Comparison of ENCODE assay signal across 9 mouse cellular contexts in the genomic region with DNA sequence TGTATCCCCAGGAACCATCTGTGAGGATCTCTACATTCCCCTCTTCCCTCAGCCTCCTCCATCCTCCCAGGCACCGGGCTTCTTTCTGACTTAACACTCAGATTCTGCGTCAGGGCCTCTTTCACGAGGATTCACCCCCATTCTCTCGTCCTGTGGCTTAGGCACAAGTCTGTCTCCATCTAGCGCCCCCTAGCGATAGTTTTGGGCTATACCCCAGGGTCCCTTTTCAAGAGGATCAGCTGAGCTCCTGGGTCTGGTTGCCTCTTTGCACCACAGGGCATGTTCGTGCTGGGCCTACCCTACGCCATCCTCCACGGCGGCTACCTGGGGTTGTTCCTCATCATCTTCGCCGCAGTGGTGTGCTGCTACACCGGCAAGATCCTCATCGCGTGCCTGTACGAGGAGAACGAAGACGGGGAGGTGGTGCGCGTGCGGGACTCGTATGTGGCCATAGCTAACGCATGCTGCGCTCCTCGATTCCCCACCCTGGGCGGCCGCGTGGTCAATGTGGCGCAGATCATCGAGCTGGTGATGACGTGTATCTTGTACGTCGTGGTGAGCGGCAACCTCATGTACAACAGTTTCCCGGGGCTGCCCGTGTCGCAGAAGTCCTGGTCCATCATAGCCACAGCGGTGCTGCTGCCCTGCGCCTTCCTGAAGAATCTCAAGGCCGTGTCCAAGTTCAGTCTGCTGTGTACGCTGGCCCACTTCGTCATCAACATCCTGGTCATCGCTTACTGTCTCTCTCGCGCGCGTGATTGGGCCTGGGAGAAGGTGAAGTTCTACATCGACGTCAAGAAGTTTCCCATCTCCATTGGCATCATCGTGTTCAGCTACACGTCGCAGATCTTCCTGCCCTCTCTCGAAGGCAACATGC. TPM values are rescaled to one million over a fixed set of nuclear protein-coding genes. Genes with fewer than 3 reads are reported as not detected.
DNase-seq lines count a peak whose midpoint lies in the region; ATAC-seq and TF ChIP-seq lines count a peak whose summit lies in the region.
"Had no signal": no experiment of that assay in that cellular context is flagged by ENCODE, and none has a peak within 500 bp of the region (broad histone marks: within the 10 kb centered on the region; RNA-seq: fewer than 3 reads in every experiment).

No protein-coding gene starts in this region.

- H3K4me3 ChIP-seq in intestine, embryonic 14.5 days (ENCODE audit: low read depth, low read length), result no peak overlapping the region
- no peak overlapping the region for H3K4me3 ChIP-seq in intestine, embryonic 15.5 days (replicated peaks)
- peak overlapping the region; percentile 17; the same call in 1 of the 2 replicates for H3K4me3 ChIP-seq in kidney, embryonic 14.5 days (ENCODE audit: low read length)
- H3K4me3 ChIP-seq in liver, embryonic 14.5 days (ENCODE audit: insufficient read depth in 1 of 2, low read depth in 2 of 2, low read length in 2 of 2), result no peak overlapping the region

- 4% methylated on average over 53 of the region's 53 CpGs for WGBS in intestine, embryonic 14.5 days
- WGBS in intestine, embryonic 15.5 days, result 5% methylated on average over 53 of the region's 53 CpGs
- 4% methylated on average over 53 of the region's 53 CpGs for WGBS in kidney, embryonic 14.5 days
- WGBS in liver, embryonic 14.5 days (ENCODE audit: insufficient replicate concordance), result 6% methylated on average over 53 of the region's 53 CpGs

- H3K36me3 ChIP-seq in intestine, embryonic 14.5 days (ENCODE audit: control insufficient read depth, insufficient read depth, low read length), result no peaks in the 10 kb centered on the region
- no peaks in the 10 kb centered on the region for H3K36me3 ChIP-seq in intestine, embryonic 15.5 days
- no peaks in the 10 kb centered on the region for H3K36me3 ChIP-seq in kidney, embryonic 14.5 days (ENCODE audit: control insufficient read depth, insufficient read depth, low read length)
- no peaks in the 10 kb centered on the region for H3K36me3 ChIP-seq in liver, embryonic 14.5 days (replicated peaks; ENCODE audit: control insufficient read depth, insufficient read depth, low read depth)
- H3K36me3 ChIP-seq: lung, embryonic 15.5 days had no signal

- no peak overlapping the region for H3K4me2 ChIP-seq in intestine, embryonic 14.5 days (ENCODE audit: low read length)
- H3K4me2 ChIP-seq in intestine, embryonic 15.5 days (replicated peaks), result no peak overlapping the region
- no peak overlapping the region for H3K4me2 ChIP-seq in kidney, embryonic 14.5 days (replicated peaks; ENCODE audit: low read depth, low read length)
- H3K4me2 ChIP-seq in liver, embryonic 14.5 days (ENCODE audit: low read depth), result no peak overlapping the region

- TF ChIP-seq CTCF in liver, embryonic 14.5 days (IDR thresholded peaks at IDR 0.05; ENCODE audit: low read depth), result peak; percentile 83

- ATAC-seq in intestine, embryonic 14.5 days (replicated peaks; ENCODE audit: low FRiP score, low TSS enrichment, low read depth), result no peak
- no peak; the same call in 1 of the 2 replicates for ATAC-seq in intestine, embryonic 15.5 days
- ATAC-seq in kidney, embryonic 14.5 days (ENCODE audit: low FRiP score, low TSS enrichment), result no peak
- ATAC-seq in liver, embryonic 14.5 days (ENCODE audit: insufficient read depth), result peak; percentile 31; the same call in 1 of the 2 replicates

- DNase-seq in intestine, embryonic 14.5 days (ENCODE audit: low spot score), result peak; percentile 81
- peak; percentile 47 to 56 for DNase-seq in cerebellum, adult 18-20 months
- peak; percentile 66 for DNase-seq in forelimb bud, embryonic 11.5 days (ENCODE audit: low read depth, low spot score)
- peak; percentile 37 to 47 (median 43) for DNase-seq in liver, embryonic 14.5 days (ENCODE audit: low read depth in 3 of 3, low spot score in 3 of 3)
- peak; percentile 87 for DNase-seq in neural tube, embryonic 10.5 days (ENCODE audit: extremely low spot score, low spot score)
- DNase-seq in testis, postnatal 10 days (ENCODE audit: low spot score), result peak; percentile 58

- no peaks in the 10 kb centered on the region for H3K9me3 ChIP-seq in intestine, embryonic 14.5 days (ENCODE audit: control insufficient read depth, low read length)
- no peaks in the 10 kb centered on the region for H3K9me3 ChIP-seq in intestine, embryonic 15.5 days
- H3K9me3 ChIP-seq in kidney, embryonic 14.5 days (ENCODE audit: control insufficient read depth, low read length), result no peaks in the 10 kb centered on the region
- no peaks in the 10 kb centered on the region for H3K9me3 ChIP-seq in liver, embryonic 14.5 days (ENCODE audit: control insufficient read depth, low read length)
- H3K9me3 ChIP-seq: lung, embryonic 15.5 days had no signal

- H3K27me3 ChIP-seq in intestine, embryonic 14.5 days (replicated peaks; ENCODE audit: control insufficient read depth, insufficient read depth, low read length), result peaks cover 100% of the 10 kb centered on the region
- peaks cover 97% of the 10 kb centered on the region for H3K27me3 ChIP-seq in intestine, embryonic 15.5 days (replicated peaks)
- H3K27me3 ChIP-seq in kidney, embryonic 14.5 days (ENCODE audit: control insufficient read depth, insufficient read depth, low read length), result peaks cover 94% of the 10 kb centered on the region
- H3K27me3 ChIP-seq in liver, embryonic 14.5 days (ENCODE audit: control insufficient read depth, insufficient read depth, low read length), result peaks cover 97% of the 10 kb centered on the region

- H3K9ac ChIP-seq in intestine, embryonic 14.5 days (ENCODE audit: low read length), result no peak overlapping the region
- no peak overlapping the region for H3K9ac ChIP-seq in intestine, embryonic 15.5 days
- no peak overlapping the region for H3K9ac ChIP-seq in kidney, embryonic 14.5 days (ENCODE audit: low read depth, low read length)
- H3K9ac ChIP-seq in liver, embryonic 14.5 days (replicated peaks), result no peak overlapping the region
- H3K9ac ChIP-seq: lung, embryonic 15.5 days had no signal

- no peak overlapping the region for H3K27ac ChIP-seq in intestine, embryonic 14.5 days (ENCODE audit: low read depth)
- no peak overlapping the region for H3K27ac ChIP-seq in intestine, embryonic 15.5 days
- no peak overlapping the region for H3K27ac ChIP-seq in kidney, embryonic 14.5 days (ENCODE audit: low read depth, low read length)
- H3K27ac ChIP-seq in liver, embryonic 14.5 days, result no peak overlapping the region
- H3K27ac ChIP-seq: lung, embryonic 15.5 days had no signal

- H3K4me1 ChIP-seq in intestine, embryonic 14.5 days (replicated peaks; ENCODE audit: control insufficient read depth, insufficient read depth, low read length), result 0 out of 2 replicates have a peak, but pooled peaks cover 3% of the 10 kb centered on the region
- H3K4me1 ChIP-seq in intestine, embryonic 15.5 days (replicated peaks), result peaks cover 15% of the 10 kb centered on the region
- H3K4me1 ChIP-seq in kidney, embryonic 14.5 days (ENCODE audit: control insufficient read depth, insufficient read depth, low read length), result peaks cover 29% of the 10 kb centered on the region; the same call in 1 of the 2 replicates
- no peaks in the 10 kb centered on the region for H3K4me1 ChIP-seq in liver, embryonic 14.5 days (replicated peaks; ENCODE audit: control insufficient read depth in 2 of 2, insufficient read depth in 2 of 2, low read length in 1 of 2)

- no peak for TF ChIP-seq EP300 in liver, embryonic 14.5 days (IDR thresholded peaks at IDR 0.05; ENCODE audit: low read depth)

RNA-seq across cellular contexts. Expression of gene Slc32a1, which starts 3.2 kb away (rescaled TPM):
- not detected in 2 replicates for polyA plus RNA-seq in intestine, embryonic 14.5 days (2014; fragmentation: Nextera tagmentation; extraction: Ambion mirVana)
- polyA plus RNA-seq in intestine, embryonic 15.5 days (2015; fragmentation: Nextera tagmentation; extraction: Ambion mirVana), result not detected in 2 replicates
- 0.09 and 0.16 TPM in 2 replicates for polyA plus RNA-seq in kidney, embryonic 14.5 days (2014; fragmentation: Nextera tagmentation; extraction: Ambion mirVana)
- 0.01 and 0.05 TPM in 2 replicates for polyA plus RNA-seq in liver, embryonic 14.5 days (2012; rRNA removed)
- not detected in 2 replicates for polyA plus RNA-seq in liver, embryonic 14.5 days (2014; fragmentation: Nextera tagmentation; extraction: Ambion mirVana)
- polyA plus RNA-seq: lung, embryonic 15.5 days had no signal

RNA-seq across cellular contexts. Expression of gene Actr5, which starts 10.9 kb away (rescaled TPM):
- 12.7 and 13.0 TPM in 2 replicates for polyA plus RNA-seq in intestine, embryonic 14.5 days (2014; fragmentation: Nextera tagmentation; extraction: Ambion mirVana)
- polyA plus RNA-seq in intestine, embryonic 15.5 days (2015; fragmentation: Nextera tagmentation; extraction: Ambion mirVana), result 9.3 and 9.4 TPM in 2 replicates
- 13.2 and 15.6 TPM in 2 replicates for polyA plus RNA-seq in kidney, embryonic 14.5 days (2014; fragmentation: Nextera tagmentation; extraction: Ambion mirVana)
- polyA plus RNA-seq in liver, embryonic 14.5 days (2012; rRNA removed), result 2.9 and 3.6 TPM in 2 replicates
- 4.9 and 5.9 TPM in 2 replicates for polyA plus RNA-seq in liver, embryonic 14.5 days (2014; fragmentation: Nextera tagmentation; extraction: Ambion mirVana)

RNA-seq across cellular contexts. Expression of gene Ppp1r16b, which starts 51.4 kb away (rescaled TPM):
- polyA plus RNA-seq in intestine, embryonic 14.5 days (2014; fragmentation: Nextera tagmentation; extraction: Ambion mirVana), result 5.0 and 5.4 TPM in 2 replicates
- polyA plus RNA-seq in intestine, embryonic 15.5 days (2015; fragmentation: Nextera tagmentation; extraction: Ambion mirVana), result 4.1 and 4.2 TPM in 2 replicates
- polyA plus RNA-seq in kidney, embryonic 14.5 days (2014; fragmentation: Nextera tagmentation; extraction: Ambion mirVana), result 16.6 and 17.3 TPM in 2 replicates
- 0.30 and 0.31 TPM in 2 replicates for polyA plus RNA-seq in liver, embryonic 14.5 days (2012; rRNA removed)
- 0.74 and 0.76 TPM in 2 replicates for polyA plus RNA-seq in liver, embryonic 14.5 days (2014; fragmentation: Nextera tagmentation; extraction: Ambion mirVana)
